Mouse (Mus musculus) MEL (cell line): ENCODE measurements around the gene Adamtsl3. TPM values are rescaled to one million over a fixed set of nuclear protein-coding genes. Genes with fewer than 3 reads are reported as not detected.

Source experiments
- DNase-seq: peaks from one replicate; pipeline ENCODE4 v3.0.0; 2011; ENCODE audit warnings: low read depth, low spot score
- H3K27ac ChIP-seq: 2 replicates; pipeline ENCODE4 v1.5.1; 2012; ENCODE audit warnings: low read depth, mild to moderate bottlenecking, control low read depth, low read length, moderate library complexity; ENCODE audit not compliant: control insufficient read depth
- H3K27me3 ChIP-seq, 2 experiments: fragments of 150-350 bp in 1 of 2; sonication (generic) in 1 of 2; 2 replicates each; pipeline ENCODE4 v1.6.1; 2012; ENCODE audit warnings: low read length in 2 of 2, mild to moderate bottlenecking in 2 of 2, improper control_type of control experiment in 1 of 2, moderate library complexity in 1 of 2; ENCODE audit not compliant: insufficient read depth in 2 of 2, control insufficient read depth in 1 of 2
- H3K36me3 ChIP-seq, 2 experiments: 2 replicates each; pipeline ENCODE4 v1.6.1; 2012 to 2014; ENCODE audit warnings: low read length in 2 of 2, improper control_type of control experiment in 1 of 2, inconsistent platforms in 1 of 2, mild to moderate bottlenecking in 1 of 2; ENCODE audit not compliant: insufficient read depth in 2 of 2, control insufficient read depth in 1 of 2
- H3K4me1 ChIP-seq, 2 experiments: fragments of 150-350 bp in 1 of 2; sonication (generic) in 1 of 2; 2 replicates each; pipeline ENCODE4 v1.6.1; 2012; ENCODE audit warnings: low read length in 2 of 2, improper control_type of control experiment in 1 of 2, mild to moderate bottlenecking in 1 of 2; ENCODE audit not compliant: insufficient read depth in 2 of 2, control insufficient read depth in 1 of 2
- H3K4me3 ChIP-seq, 2 experiments: fragments of 150-350 bp in 1 of 2; sonication (generic) in 1 of 2; 2 replicates each; pipeline ENCODE4 v1.5.1; 2012; ENCODE audit warnings: low read depth in 2 of 2, low read length in 2 of 2, mild to moderate bottlenecking in 2 of 2, moderate library complexity in 2 of 2, control low read depth in 1 of 2, improper control_type of control experiment in 1 of 2; ENCODE audit not compliant: control insufficient read depth in 1 of 2, insufficient read depth in 1 of 2
- H3K79me2 ChIP-seq: 2 replicates; pipeline ENCODE4 v1.6.1; 2012; ENCODE audit warnings: mild to moderate bottlenecking, low read length, moderate library complexity; ENCODE audit not compliant: control insufficient read depth, poor library complexity, insufficient read depth
- H3K9ac ChIP-seq: 2 replicates; pipeline ENCODE4 v1.6.1; 2012; ENCODE audit warnings: low read depth, mild to moderate bottlenecking, control low read depth, low read length, moderate library complexity; ENCODE audit not compliant: control insufficient read depth, poor library complexity, severe bottlenecking
- H3K9me3 ChIP-seq: fragments of 150-350 bp; sonication (generic); replicated peaks from 2 replicates; pipeline ENCODE4 v1.6.1; 2012; ENCODE audit warnings: mild to moderate bottlenecking, low read length, improper control_type of control experiment, moderate library complexity; ENCODE audit not compliant: insufficient read depth
- E2F4 ChIP-seq: IDR thresholded peaks from 2 replicates; pipeline ENCODE4 v1.6.1; 2011; ENCODE audit warnings: low read depth, low read length, improper control_type of control experiment, borderline replicate concordance
- EP300 ChIP-seq, 2 experiments: IDR thresholded peaks; 2 replicates each; pipeline ENCODE4 v1.6.1; 2011; ENCODE audit warnings: improper control_type of control experiment in 2 of 2, low read length in 2 of 2, low read depth in 1 of 2, mild to moderate bottlenecking in 1 of 2
- GATA1 ChIP-seq: IDR thresholded peaks from 2 replicates; pipeline ENCODE4 v1.6.1; 2011; ENCODE audit warnings: low read depth, low read length, improper control_type of control experiment
- HCFC1 ChIP-seq: IDR thresholded peaks from 2 replicates; pipeline ENCODE4 v1.6.1; 2012; ENCODE audit warnings: low read depth, mild to moderate bottlenecking, inconsistent platforms, low read length, improper control_type of control experiment, moderate library complexity
- KAT2A ChIP-seq: conservative IDR thresholded peaks from 2 replicates; pipeline ENCODE4 v1.6.1; 2012; ENCODE audit warnings: low read depth, low read length, improper control_type of control experiment, inconsistent platforms
- MAFK ChIP-seq: IDR thresholded peaks from 2 replicates; pipeline ENCODE4 v1.6.1; 2011; ENCODE audit warnings: low read depth, mild to moderate bottlenecking, low read length, improper control_type of control experiment, borderline replicate concordance
- MAX ChIP-seq: IDR thresholded peaks from 2 replicates; pipeline ENCODE4 v1.6.1; 2011; ENCODE audit warnings: low read length, improper control_type of control experiment
- MEF2A ChIP-seq: IDR thresholded peaks from 2 replicates; pipeline ENCODE4 v1.6.1; 2014; ENCODE audit warnings: low read depth, mild to moderate bottlenecking, inconsistent platforms, low read length, improper control_type of control experiment; ENCODE audit not compliant: poor library complexity, insufficient replicate concordance, severe bottlenecking; ENCODE audit errors: extremely low read depth
- MXI1 ChIP-seq: IDR thresholded peaks from 2 replicates; pipeline ENCODE4 v1.6.1; 2011; ENCODE audit warnings: mild to moderate bottlenecking, low read depth, low read length, improper control_type of control experiment
- MYC ChIP-seq: IDR thresholded peaks from 2 replicates; pipeline ENCODE4 v1.6.1; 2011; ENCODE audit warnings: low read depth, mild to moderate bottlenecking, low read length, improper control_type of control experiment, moderate library complexity
- NELFE ChIP-seq: IDR thresholded peaks from 2 replicates; pipeline ENCODE4 v1.6.1; 2011; ENCODE audit warnings: low read depth, low read length, improper control_type of control experiment
- POLR2A ChIP-seq, 2 experiments: IDR thresholded peaks; 2 replicates each; pipeline ENCODE4 v1.6.1; 2011 to 2012; ENCODE audit warnings: low read length in 2 of 2, mild to moderate bottlenecking in 2 of 2, control low read depth in 1 of 2, improper control_type of control experiment in 1 of 2, low read depth in 1 of 2, moderate library complexity in 1 of 2; ENCODE audit not compliant: control insufficient read depth in 1 of 2, insufficient read depth in 1 of 2, poor library complexity in 1 of 2
- RAD21 ChIP-seq: IDR thresholded peaks from 2 replicates; pipeline ENCODE4 v1.6.1; 2011; ENCODE audit warnings: mild to moderate bottlenecking, low read depth, low read length, improper control_type of control experiment
- RCOR1 ChIP-seq: IDR thresholded peaks from 2 replicates; pipeline ENCODE4 v1.6.1; 2012; ENCODE audit warnings: low read depth, mild to moderate bottlenecking, inconsistent platforms, low read length, improper control_type of control experiment
- SIN3A ChIP-seq: IDR thresholded peaks from 2 replicates; pipeline ENCODE4 v1.6.1; 2012; ENCODE audit warnings: low read length, improper control_type of control experiment, inconsistent platforms
- SMC3 ChIP-seq: IDR thresholded peaks from 2 replicates; pipeline ENCODE4 v1.6.1; 2011; ENCODE audit warnings: low read depth, low read length, improper control_type of control experiment
- TBP ChIP-seq: IDR thresholded peaks from 2 replicates; pipeline ENCODE4 v1.8.0; 2011; ENCODE audit warnings: low read depth, low read length, improper control_type of control experiment
- UBTF ChIP-seq: IDR thresholded peaks from 2 replicates; pipeline ENCODE4 v1.6.1; 2012; ENCODE audit warnings: low read depth, mild to moderate bottlenecking, inconsistent platforms, low read length, improper control_type of control experiment, moderate library complexity, borderline replicate concordance; ENCODE audit not compliant: insufficient read depth
- USF1 ChIP-seq: IDR thresholded peaks from 2 replicates; pipeline ENCODE4 v1.6.1; 2014; ENCODE audit warnings: low read depth, mild to moderate bottlenecking, inconsistent platforms, low read length, improper control_type of control experiment, moderate library complexity
- ZC3H11A ChIP-seq: IDR thresholded peaks from 2 replicates; pipeline ENCODE4 v1.6.1; 2012; ENCODE audit warnings: low read depth, mild to moderate bottlenecking, inconsistent platforms, low read length, improper control_type of control experiment
- ZMIZ1 ChIP-seq: IDR thresholded peaks from 2 replicates; pipeline ENCODE4 v1.6.1; 2012; ENCODE audit warnings: low read depth, mild to moderate bottlenecking, inconsistent platforms, low read length, improper control_type of control experiment, moderate library complexity
- ZNF384 ChIP-seq: IDR thresholded peaks from 2 replicates; pipeline ENCODE4 v1.6.1; 2012; ENCODE audit warnings: low read depth, mild to moderate bottlenecking, inconsistent platforms, low read length, improper control_type of control experiment
- polyA plus RNA-seq, 2 experiments: library from polyadenylated mRNA; stranded (reverse) in 1 of 2; unstranded in 1 of 2; fragments of >175 nt in 1 of 2; fragments of >200 nt in 1 of 2; gene quantifications; 2 replicates each; pipeline versions ENCODE4 v1.2.1 to v1.2.4; 2012; ENCODE audit warnings: low replicate concordance in 2 of 2, low read depth in 1 of 2; ENCODE audit not compliant: insufficient read length in 2 of 2, insufficient read depth in 1 of 2, missing spikeins in 1 of 2
- total RNA-seq: library from RNA; depleted of rRNA; stranded (reverse); fragments of 300-350 nt; gene quantifications from 2 replicates; pipeline ENCODE4 v1.2.3, GENCODE M21; 2012

Adamtsl3 gene
- total and polyA plus RNA-seq, 3 experiments: not detected

GRCm38 (mm10) chr7:82395751-82396512, 60.4 kb downstream of the Adamtsl3 start:
- H3K79me2 ChIP-seq: no peaks in the 10 kb centered on the region
- no peaks in the 10 kb centered on the region for H3K27me3 ChIP-seq
- no peaks in the 10 kb centered on the region for H3K36me3 ChIP-seq
- no peak overlapping the region for H3K9ac ChIP-seq
- no peak for TF ChIP-seq TBP
- no peak for TF ChIP-seq MXI1
- no peak for TF ChIP-seq SIN3A
- TF ChIP-seq NELFE: no peak
- TF ChIP-seq GATA1: no peak
- no peak for TF ChIP-seq RAD21
- no peak for TF ChIP-seq MYC
- no peak for TF ChIP-seq EP300 (IDR thresholded peaks at IDR 0.05; ENCODE audit: low read depth in 1 of 2, low read length in 2 of 2)
- no peak for TF ChIP-seq MEF2A
- TF ChIP-seq HCFC1: no peak
- no peak for TF ChIP-seq ZMIZ1
- no peak for TF ChIP-seq E2F4
- no peak for TF ChIP-seq MAX
- TF ChIP-seq KAT2A: no peak
- TF ChIP-seq RCOR1: no peak
- TF ChIP-seq ZNF384: no peak
- no peak for DNase-seq
- no peaks in the 10 kb centered on the region for H3K4me1 ChIP-seq
- H3K9me3 ChIP-seq: no peaks in the 10 kb centered on the region
- H3K4me3 ChIP-seq: no peak overlapping the region
- H3K27ac ChIP-seq: no peak overlapping the region

- no peak overlapping the region for H3K9ac ChIP-seq
- H3K4me1 ChIP-seq: no peaks in the 10 kb centered on the region
- H3K9me3 ChIP-seq: no peaks in the 10 kb centered on the region
- H3K4me3 ChIP-seq: no peak overlapping the region
- no peaks in the 10 kb centered on the region for H3K36me3 ChIP-seq
- no peaks in the 10 kb centered on the region for H3K27me3 ChIP-seq
- H3K79me2 ChIP-seq: no peaks in the 10 kb centered on the region
- DNase-seq: no peak
- H3K27ac ChIP-seq: no peak overlapping the region
- TF ChIP-seq MYC (no peak), ZC3H11A (no peak), USF1 (no peak), GATA1 (no peak), POLR2A (IDR thresholded peaks at IDR 0.05; ENCODE audit: control insufficient read depth in 1 of 2, insufficient read depth in 1 of 2, low read depth in 1 of 2, low read length in 2 of 2, poor library complexity in 1 of 2) (no peak), ZMIZ1 (no peak), UBTF (no peak), MAFK (no peak), SMC3 (no peak)
Observed at GRCm38 (mm10) chr7:82396869-82397268, 61.4 kb downstream of the Adamtsl3 start.
